In the genomic region with DNA sequence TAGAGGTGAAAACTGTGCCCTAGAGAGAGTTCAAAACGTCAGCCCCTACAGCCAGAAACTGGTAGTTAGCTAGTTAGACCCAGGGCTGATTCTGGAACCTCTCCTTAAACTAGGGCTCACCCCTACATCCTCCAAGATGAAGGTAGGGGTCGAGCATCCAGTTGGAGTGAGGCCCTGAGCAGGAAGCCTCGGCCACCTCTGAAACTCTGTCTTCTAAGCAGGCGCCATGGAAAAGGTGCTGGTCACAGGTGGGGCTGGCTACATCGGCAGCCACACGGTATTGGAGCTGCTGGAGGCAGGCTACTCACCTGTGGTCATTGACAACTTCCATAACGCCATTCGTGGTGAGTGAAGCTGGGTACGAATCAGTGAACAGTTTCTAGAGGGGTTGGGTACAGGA, we compare ENCODE assay signal across 7 mouse cellular contexts. TPM values are rescaled to one million over a fixed set of nuclear protein-coding genes. Genes with fewer than 3 reads are reported as not detected.
DNase-seq lines count a peak whose midpoint lies in the region; ATAC-seq and TF ChIP-seq lines count a peak whose summit lies in the region.

No protein-coding gene starts in this region.

- DNase-seq in kidney, postnatal 36 days, result no peak
- DNase-seq in embryonic facial prominence, embryonic 10.5 days (ENCODE audit: low spot score), result no peak
- no peak for DNase-seq in liver, embryonic 11.5 days (ENCODE audit: low spot score)
- no peak for DNase-seq in frontal cortex, postnatal 10 days (ENCODE audit: low spot score in 2 of 2)
- no peak for DNase-seq in embryo, embryonic 10 days (ENCODE audit: low spot score)

- peaks cover 49% of the 10 kb centered on the region for H3K36me3 ChIP-seq in kidney, embryonic 14.5 days (ENCODE audit: control insufficient read depth, insufficient read depth, low read length)
- H3K36me3 ChIP-seq in embryonic facial prominence, embryonic 10.5 days (replicated peaks), result peaks cover 67% of the 10 kb centered on the region
- H3K36me3 ChIP-seq in liver, embryonic 11.5 days (ENCODE audit: control insufficient read depth, insufficient read depth, low read length), result peaks cover 22% of the 10 kb centered on the region; the same call in 1 of the 2 replicates

- H3K4me3 ChIP-seq in kidney, embryonic 14.5 days (ENCODE audit: low read length), result peak overlapping the region; percentile 47; the same call in 1 of the 2 replicates
- H3K4me3 ChIP-seq in bone marrow macrophage, adult 2 months (ENCODE audit: insufficient read depth, low read length), result peak overlapping the region; percentile 75; the same call in 1 of the 2 replicates
- peak overlapping the region; percentile 83; the same call in 1 of the 2 replicates for H3K4me3 ChIP-seq in embryonic facial prominence, embryonic 10.5 days
- no peak overlapping the region; the same call in 1 of the 2 replicates for H3K4me3 ChIP-seq in liver, embryonic 11.5 days (ENCODE audit: low read depth, low read length)

- no peak overlapping the region for H3K27ac ChIP-seq in kidney, embryonic 14.5 days (ENCODE audit: low read depth, low read length)
- peak overlapping the region; percentile 38 for H3K27ac ChIP-seq in bone marrow macrophage, adult 2 months (ENCODE audit: insufficient read depth, low read depth, low read length)
- no peak overlapping the region for H3K27ac ChIP-seq in embryonic facial prominence, embryonic 10.5 days (replicated peaks)
- no peak overlapping the region for H3K27ac ChIP-seq in liver, embryonic 11.5 days (ENCODE audit: low read depth, low read length)

- no peak for ATAC-seq in kidney, embryonic 14.5 days (ENCODE audit: low FRiP score, low TSS enrichment)
- no peak for ATAC-seq in liver, embryonic 11.5 days (replicated peaks; ENCODE audit: low FRiP score)

- H3K9ac ChIP-seq in kidney, embryonic 14.5 days (ENCODE audit: low read depth, low read length), result no peak overlapping the region
- no peak overlapping the region for H3K9ac ChIP-seq in liver, embryonic 11.5 days (ENCODE audit: low read depth, low read length)

- H3K27me3 ChIP-seq in kidney, embryonic 14.5 days (ENCODE audit: control insufficient read depth, insufficient read depth, low read length), result no peaks in the 10 kb centered on the region
- H3K27me3 ChIP-seq in embryonic facial prominence, embryonic 10.5 days (replicated peaks; ENCODE audit: low read depth, poor library complexity, severe bottlenecking), result 0 out of 2 replicates have a peak, but pooled peaks cover 6% of the 10 kb centered on the region
- no peaks in the 10 kb centered on the region for H3K27me3 ChIP-seq in liver, embryonic 11.5 days (replicated peaks; ENCODE audit: control insufficient read depth, insufficient read depth, low read length)

- no peaks in the 10 kb centered on the region for H3K9me3 ChIP-seq in kidney, embryonic 14.5 days (ENCODE audit: control insufficient read depth, low read length)
- H3K9me3 ChIP-seq in embryonic facial prominence, embryonic 10.5 days, result no peaks in the 10 kb centered on the region
- no peaks in the 10 kb centered on the region for H3K9me3 ChIP-seq in liver, embryonic 11.5 days (ENCODE audit: control insufficient read depth, low read length)

- peak overlapping the region; percentile 74; the same call in 1 of the 2 replicates for H3K4me2 ChIP-seq in kidney, embryonic 14.5 days (replicated peaks; ENCODE audit: low read depth, low read length)
- peak overlapping the region; percentile 99 for H3K4me2 ChIP-seq in liver, embryonic 11.5 days

- TF ChIP-seq CTCF in bone marrow macrophage, adult 2 months (IDR thresholded peaks at IDR 0.05; ENCODE audit: low read depth, low read length), result no peak

- no peak for TF ChIP-seq POLR2A in bone marrow macrophage, adult 2 months (IDR thresholded peaks at IDR 0.05; ENCODE audit: borderline replicate concordance, low read depth, low read length)

- peaks cover 18% of the 10 kb centered on the region for H3K4me1 ChIP-seq in kidney, embryonic 14.5 days (ENCODE audit: control insufficient read depth, insufficient read depth, low read length)
- peaks cover 9% of the 10 kb centered on the region for H3K4me1 ChIP-seq in bone marrow macrophage, adult 2 months (ENCODE audit: control insufficient read depth, insufficient read depth, low read length)
- H3K4me1 ChIP-seq in embryonic facial prominence, embryonic 10.5 days, result peaks cover 32% of the 10 kb centered on the region
- peaks cover 20% of the 10 kb centered on the region for H3K4me1 ChIP-seq in liver, embryonic 11.5 days (replicated peaks; ENCODE audit: control insufficient read depth, insufficient read depth, low read length)

- WGBS in kidney, embryonic 14.5 days, result 78% methylated on average over 9 of the region's 9 CpGs
- WGBS in embryonic facial prominence, embryonic 10.5 days, result 84% methylated on average over 9 of the region's 9 CpGs
- 83% methylated on average over 9 of the region's 9 CpGs for WGBS in liver, embryonic 11.5 days

RNA-seq across cellular contexts. Expression of a gene that starts 1.6 kb away (rescaled TPM):
- 29.0 and 31.3 TPM in 2 replicates for polyA plus RNA-seq in kidney, embryonic 14.5 days (2014; fragmentation: Nextera tagmentation; extraction: Ambion mirVana)
- polyA plus RNA-seq in bone marrow macrophage, adult 2 months (2012; ENCODE audit: insufficient read depth, insufficient read length, missing spikeins), result 4.7 and 5.6 TPM in 2 replicates
- 39.7 and 40.2 TPM in 2 replicates for polyA plus RNA-seq in embryonic facial prominence, embryonic 10.5 days (2016; fragmentation: Nextera tagmentation; extraction: Ambion mirVana)
- 47.7 and 49.8 TPM in 2 replicates for polyA plus RNA-seq in liver, embryonic 11.5 days (2014; fragmentation: Nextera tagmentation; extraction: Ambion mirVana)

RNA-seq across cellular contexts. Expression of a gene that starts 7.3 kb away (rescaled TPM):
- polyA plus RNA-seq in kidney, embryonic 14.5 days (2014; fragmentation: Nextera tagmentation; extraction: Ambion mirVana), result 133 and 140 TPM in 2 replicates
- 74.7 and 77.1 TPM in 2 replicates for polyA plus RNA-seq in bone marrow macrophage, adult 2 months (2012; ENCODE audit: insufficient read depth, insufficient read length, missing spikeins)
- polyA plus RNA-seq in embryonic facial prominence, embryonic 10.5 days (2016; fragmentation: Nextera tagmentation; extraction: Ambion mirVana), result 207 and 217 TPM in 2 replicates
- 104 and 106 TPM in 2 replicates for polyA plus RNA-seq in liver, embryonic 11.5 days (2014; fragmentation: Nextera tagmentation; extraction: Ambion mirVana)

RNA-seq across cellular contexts. Expression of a gene that starts 18.9 kb away (rescaled TPM):
- polyA plus RNA-seq in kidney, embryonic 14.5 days (2014; fragmentation: Nextera tagmentation; extraction: Ambion mirVana), result 81.1 and 81.3 TPM in 2 replicates
- polyA plus RNA-seq in bone marrow macrophage, adult 2 months (2012; ENCODE audit: insufficient read depth, insufficient read length, missing spikeins), result 99.8 and 101 TPM in 2 replicates
- 64.3 and 68.6 TPM in 2 replicates for polyA plus RNA-seq in embryonic facial prominence, embryonic 10.5 days (2016; fragmentation: Nextera tagmentation; extraction: Ambion mirVana)
- 97.1 and 104 TPM in 2 replicates for polyA plus RNA-seq in liver, embryonic 11.5 days (2014; fragmentation: Nextera tagmentation; extraction: Ambion mirVana)

RNA-seq across cellular contexts. Expression of a gene that starts 22.0 kb away (rescaled TPM):
- 49.0 and 62.1 TPM in 2 replicates for polyA plus RNA-seq in kidney, embryonic 14.5 days (2014; fragmentation: Nextera tagmentation; extraction: Ambion mirVana)
- 31.0 and 31.5 TPM in 2 replicates for polyA plus RNA-seq in bone marrow macrophage, adult 2 months (2012; ENCODE audit: insufficient read depth, insufficient read length, missing spikeins)
- 66.2 and 72.8 TPM in 2 replicates for polyA plus RNA-seq in embryonic facial prominence, embryonic 10.5 days (2016; fragmentation: Nextera tagmentation; extraction: Ambion mirVana)
- polyA plus RNA-seq in liver, embryonic 11.5 days (2014; fragmentation: Nextera tagmentation; extraction: Ambion mirVana), result 96.9 and 106 TPM in 2 replicates

RNA-seq across cellular contexts. Expression of a gene that starts 44.6 kb away (rescaled TPM):
- polyA plus RNA-seq in kidney, embryonic 14.5 days (2014; fragmentation: Nextera tagmentation; extraction: Ambion mirVana), result 57.6 and 69.2 TPM in 2 replicates
- polyA plus RNA-seq in bone marrow macrophage, adult 2 months (2012; ENCODE audit: insufficient read depth, insufficient read length, missing spikeins), result 418 and 432 TPM in 2 replicates
- polyA plus RNA-seq in embryonic facial prominence, embryonic 10.5 days (2016; fragmentation: Nextera tagmentation; extraction: Ambion mirVana), result 45.4 and 46.8 TPM in 2 replicates
- 39.6 and 47.7 TPM in 2 replicates for polyA plus RNA-seq in liver, embryonic 11.5 days (2014; fragmentation: Nextera tagmentation; extraction: Ambion mirVana)
